26 mouse cellular contexts compared by ENCODE assay signal in genomic region chr1:89317897-89318296, GRCm38 (mm10).
"Had no signal": no experiment of that assay in that cellular context is flagged by ENCODE, and none has a peak within 500 bp of the region (broad histone marks: within the 10 kb centered on the region; RNA-seq: fewer than 3 reads in every experiment).

No protein-coding gene starts in this region.

- H3K9me3 ChIP-seq: heart, embryonic 13.5 days; heart, embryonic 15.5 days; hindbrain, embryonic 13.5 days; hindbrain, embryonic 15.5 days; intestine, embryonic 15.5 days; kidney, embryonic 15.5 days; limb, embryonic 10.5 days; limb, embryonic 12.5 days; liver, embryonic 13.5 days had no signal

- H3K27ac ChIP-seq: gastrocnemius, adult 2 months; heart, embryonic 13.5 days; heart, embryonic 15.5 days; hindbrain, embryonic 13.5 days; hindbrain, embryonic 15.5 days; hindbrain, postnatal 0 days; intestine, embryonic 15.5 days; kidney, embryonic 15.5 days; kidney, postnatal 0 days; layer of hippocampus, adult 2 months; left cerebral cortex, adult 2 months; limb, embryonic 10.5 days; limb, embryonic 12.5 days; liver, embryonic 13.5 days had no signal

- H3K4me2 ChIP-seq: heart, embryonic 11.5 days; heart, embryonic 13.5 days; heart, embryonic 15.5 days; hindbrain, embryonic 13.5 days; hindbrain, embryonic 15.5 days; intestine, embryonic 15.5 days; kidney, embryonic 15.5 days; limb, embryonic 12.5 days; liver, embryonic 11.5 days; liver, embryonic 13.5 days had no signal

- H3K9ac ChIP-seq: heart, embryonic 13.5 days; heart, embryonic 15.5 days; hindbrain, embryonic 13.5 days; hindbrain, embryonic 15.5 days; intestine, embryonic 15.5 days; kidney, embryonic 15.5 days; limb, embryonic 12.5 days; liver, embryonic 13.5 days had no signal

- H3K36me3 ChIP-seq: heart, embryonic 13.5 days; heart, embryonic 15.5 days; hindbrain, embryonic 13.5 days; hindbrain, embryonic 15.5 days; intestine, embryonic 15.5 days; kidney, embryonic 15.5 days; limb, embryonic 10.5 days; limb, embryonic 12.5 days; liver, embryonic 13.5 days had no signal

- H3K4me1 ChIP-seq: heart, embryonic 13.5 days; heart, embryonic 15.5 days; hindbrain, embryonic 13.5 days; hindbrain, embryonic 15.5 days; intestine, embryonic 15.5 days; kidney, embryonic 15.5 days; limb, embryonic 12.5 days; liver, embryonic 13.5 days had no signal

- H3K4me3 ChIP-seq: gastrocnemius, adult 2 months; heart, embryonic 13.5 days; heart, embryonic 15.5 days; hindbrain, embryonic 13.5 days; hindbrain, embryonic 15.5 days; intestine, embryonic 15.5 days; kidney, embryonic 15.5 days; layer of hippocampus, adult 2 months; left cerebral cortex, adult 2 months; limb, embryonic 10.5 days; limb, embryonic 12.5 days; liver, embryonic 13.5 days had no signal

- DNase-seq: gastrocnemius, adult 2 months; gastrocnemius, postnatal 10 days; gastrocnemius, postnatal 25 days; heart, adult 18-20 months; heart, postnatal 14 days; heart, postnatal 36 days; kidney, adult 2 months; kidney, adult 9 months; kidney, postnatal 14 days; kidney, postnatal 4 days; liver; liver, embryonic 13.5 days had no signal

- ATAC-seq: hindbrain, postnatal 0 days; intestine, embryonic 15.5 days had no signal

- H3K27me3 ChIP-seq: heart, embryonic 13.5 days; heart, embryonic 15.5 days; hindbrain, embryonic 13.5 days; hindbrain, embryonic 15.5 days; intestine, embryonic 15.5 days; limb, embryonic 12.5 days had no signal
